Mouse (Mus musculus): Measurements from ENCODE around the gene Cenpo. TPM values are rescaled to one million over a fixed set of nuclear protein-coding genes. Genes with fewer than 3 reads are reported as not detected.
"Not testable (repeated sequence)": the region's sequence is repeated elsewhere in the genome, so short reads cannot be mapped to it uniquely, and the experiment has no call there.

The Cenpo gene
- total and polyA plus RNA-seq, 2 experiments from 2014 or later, result 5.2 to 5.7 TPM

DNA sequence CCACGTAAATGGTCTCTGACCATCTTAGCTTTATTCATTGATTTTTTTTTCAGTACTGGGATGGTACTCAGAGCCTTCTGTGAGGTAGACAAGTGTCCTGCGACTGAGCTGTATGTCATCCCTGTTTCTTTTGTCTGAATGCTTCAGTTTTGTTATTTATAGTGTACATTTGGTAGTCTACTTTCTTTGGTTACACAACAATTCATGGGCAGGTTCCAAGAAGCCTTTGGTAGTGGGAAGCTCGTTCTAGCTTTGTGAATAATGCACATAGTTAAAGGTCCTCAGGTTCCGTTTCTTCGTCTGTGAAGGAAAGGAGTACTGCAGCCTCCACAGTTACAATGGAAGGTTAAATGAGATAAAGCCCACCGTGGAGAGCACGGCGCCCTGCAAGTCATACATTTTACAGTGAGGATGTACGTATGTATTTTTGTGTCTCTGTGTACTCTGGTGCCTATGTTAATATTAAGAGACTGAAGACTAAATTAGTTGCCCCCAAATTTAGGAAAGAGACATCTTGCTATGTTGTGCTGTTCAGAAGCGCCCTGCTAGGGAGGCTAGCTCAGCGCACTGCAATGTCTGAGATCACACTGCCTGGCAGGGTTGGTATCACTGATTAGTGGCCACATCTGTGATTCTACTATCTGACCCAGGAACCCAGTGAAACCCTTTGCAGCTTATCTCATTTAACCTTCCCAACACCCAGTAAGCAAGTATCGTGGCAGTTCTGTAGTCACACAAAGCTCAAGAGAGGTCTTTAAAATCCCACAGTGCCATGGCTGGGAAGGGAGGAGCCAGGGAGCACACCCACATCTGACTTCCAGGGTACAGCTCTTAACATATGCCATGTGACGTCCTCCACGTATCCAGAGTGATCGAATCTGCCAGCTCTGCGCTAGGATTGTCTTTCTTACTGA, 18.9 kb upstream of the Cenpo start:
- Histone ChIP-seq H3K27me3 (ENCODE audit: insufficient read depth, low read length) (no peaks in the 10 kb centered on the region), H3K4me1 (ENCODE audit: insufficient read depth, low read length) (no peaks in the 10 kb centered on the region), H3K9me3 (ENCODE audit: low read length) (no peaks in the 10 kb centered on the region), H3K27ac (no peak overlapping the region), H3K4me3 (ENCODE audit: low read length) (no peak overlapping the region), H3K9ac (replicated peaks; ENCODE audit: low read length) (no peak overlapping the region), H3K4me2 (ENCODE audit: low read depth, low read length) (no peak overlapping the region), H3K36me3 (ENCODE audit: insufficient read depth, low read length) (peaks cover 29% of the 10 kb centered on the region)
- no peak for TF ChIP-seq CTCF (IDR thresholded peaks at IDR 0.05; ENCODE audit: low read depth)
- ATAC-seq (no peak), DNase-seq (ENCODE audit: low spot score) (no peak)
- WGBS, result 91% methylated on average over 16 of the region's 16 CpGs

DNA sequence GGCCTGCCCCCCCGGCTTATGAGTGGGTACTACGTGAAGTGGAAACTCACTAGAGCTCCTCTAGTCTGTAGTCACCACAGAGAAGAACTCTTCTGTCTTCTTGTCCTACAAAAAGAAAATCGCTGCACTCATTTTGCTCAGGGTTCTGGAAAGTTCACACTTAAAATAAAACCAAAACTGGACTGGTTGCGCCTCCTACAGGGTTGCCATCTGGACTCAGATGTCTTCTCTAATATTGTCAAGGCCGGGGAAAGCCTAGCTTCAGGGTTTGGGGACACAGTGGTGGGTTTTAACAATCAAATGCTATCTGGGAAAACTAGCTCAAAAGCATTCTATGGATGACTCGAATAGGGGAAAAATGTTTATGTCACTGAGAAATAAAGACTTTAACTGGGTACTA, 15.7 kb upstream of the Cenpo start:
- ATAC-seq (no peak), DNase-seq (ENCODE audit: low spot score) (peak; percentile 4)
- Histone ChIP-seq H3K4me1 (ENCODE audit: insufficient read depth, low read length) (no peaks in the 10 kb centered on the region), H3K4me2 (ENCODE audit: low read depth, low read length) (no peak overlapping the region), H3K36me3 (ENCODE audit: insufficient read depth, low read length) (peaks cover 31% of the 10 kb centered on the region), H3K27me3 (ENCODE audit: insufficient read depth, low read length) (no peaks in the 10 kb centered on the region), H3K9me3 (ENCODE audit: low read length) (no peaks in the 10 kb centered on the region), H3K9ac (replicated peaks; ENCODE audit: low read length) (no peak overlapping the region), H3K27ac (no peak overlapping the region), H3K4me3 (ENCODE audit: low read length) (no peak overlapping the region)
- 77% methylated on average over 6 of the region's 6 CpGs for WGBS
- no peak for TF ChIP-seq CTCF (IDR thresholded peaks at IDR 0.05; ENCODE audit: low read depth)

DNA sequence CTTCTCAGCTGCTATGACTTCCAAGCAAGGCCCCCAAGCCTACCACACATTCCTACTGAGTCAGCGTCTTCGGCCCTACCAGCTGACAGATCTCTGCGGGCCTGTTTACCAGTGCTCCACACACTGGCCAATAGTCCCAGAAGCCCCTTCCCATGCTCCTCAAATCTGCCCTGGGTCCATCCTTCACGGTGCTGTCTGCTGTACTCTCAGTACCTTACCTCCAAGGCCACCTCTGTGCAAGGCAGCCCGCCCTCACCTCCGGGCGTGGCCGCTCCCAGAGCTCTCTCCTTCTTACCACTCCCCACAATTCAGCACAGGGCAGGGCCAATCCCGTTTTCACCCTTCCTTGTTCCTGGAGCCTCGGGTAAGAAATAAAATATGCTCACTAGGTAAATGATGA, 11.6 kb upstream of the Cenpo start:
- Histone ChIP-seq H3K27me3 (ENCODE audit: insufficient read depth, low read length) (no peaks in the 10 kb centered on the region), H3K36me3 (ENCODE audit: insufficient read depth, low read length) (peaks cover 9% of the 10 kb centered on the region; the same call in 1 of the 2 replicates), H3K4me3 (ENCODE audit: low read length) (no peak overlapping the region), H3K4me2 (ENCODE audit: low read depth, low read length) (no peak overlapping the region), H3K9me3 (ENCODE audit: low read length) (no peaks in the 10 kb centered on the region), H3K27ac (no peak overlapping the region), H3K9ac (replicated peaks; ENCODE audit: low read length) (no peak overlapping the region), H3K4me1 (ENCODE audit: insufficient read depth, low read length) (no peaks in the 10 kb centered on the region)
- 90% methylated on average over 10 of the region's 10 CpGs for WGBS
- DNase-seq (ENCODE audit: low spot score) (no peak), ATAC-seq (peak; percentile 58; the same call in 1 of the 2 replicates)
- no peak for TF ChIP-seq CTCF (IDR thresholded peaks at IDR 0.05; ENCODE audit: low read depth)

DNA sequence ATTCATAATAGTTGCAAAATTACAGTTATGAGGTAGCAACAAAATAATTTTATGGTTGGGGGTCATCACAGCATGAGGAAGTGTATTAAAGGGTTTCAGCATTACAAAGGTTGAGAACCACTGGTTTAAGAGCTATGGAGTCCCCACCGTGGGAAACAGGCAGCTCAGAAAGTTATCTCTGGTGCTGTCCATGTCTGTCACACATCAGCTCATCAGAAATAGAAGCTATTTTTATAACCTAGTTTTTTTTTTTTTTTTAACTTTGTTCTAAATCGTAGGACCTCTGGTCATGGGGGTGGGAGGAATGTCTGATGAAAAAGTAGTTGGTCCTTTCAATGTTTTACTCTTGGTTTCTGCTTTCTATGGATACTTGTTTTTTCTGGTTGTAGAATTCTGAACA, 9.7 kb upstream of the Cenpo start:
- WGBS, result 72% methylated on average over 2 of the region's 2 CpGs
- no peak for DNase-seq (ENCODE audit: low spot score)
- no peaks in the 10 kb centered on the region for H3K4me1 ChIP-seq (ENCODE audit: insufficient read depth, low read length)
- H3K36me3 ChIP-seq (ENCODE audit: insufficient read depth, low read length), result peaks cover 8% of the 10 kb centered on the region; the same call in 1 of the 2 replicates
- no peak overlapping the region for H3K9ac ChIP-seq (replicated peaks; ENCODE audit: low read length)
- no peak overlapping the region for H3K27ac ChIP-seq
- TF ChIP-seq CTCF (IDR thresholded peaks at IDR 0.05; ENCODE audit: low read depth), result no peak
- H3K4me3 ChIP-seq (ENCODE audit: low read length), result no peak overlapping the region
- no peaks in the 10 kb centered on the region for H3K27me3 ChIP-seq (ENCODE audit: insufficient read depth, low read length)
- H3K9me3 ChIP-seq (ENCODE audit: low read length), result no peaks in the 10 kb centered on the region
- ATAC-seq, result no peak
- no peak overlapping the region for H3K4me2 ChIP-seq (ENCODE audit: low read depth, low read length)

DNA sequence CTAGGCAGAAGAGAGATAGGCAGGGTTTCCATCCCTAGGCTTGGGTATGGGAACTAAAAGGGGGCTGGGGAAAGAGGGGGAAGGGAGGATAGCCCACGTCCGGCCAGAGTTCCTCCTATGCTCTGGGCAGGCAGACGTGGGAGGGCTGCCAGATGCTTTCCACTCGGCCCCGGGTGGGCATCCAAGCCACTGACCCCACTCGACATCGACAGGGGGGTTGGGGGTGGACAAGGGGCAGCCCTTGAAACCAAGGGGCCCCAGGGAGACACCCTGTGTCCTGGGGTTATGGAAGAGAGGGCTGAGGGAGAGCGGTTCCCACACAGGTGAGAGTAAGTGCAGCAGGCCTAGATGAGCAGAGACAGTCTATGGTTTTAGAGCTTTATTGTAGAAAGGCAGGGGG, 6.2 kb upstream of the Cenpo start:
- not testable (repeated sequence) for ATAC-seq; DNase-seq (ENCODE audit: low spot score); H3K4me2 ChIP-seq (ENCODE audit: low read depth, low read length); H3K27ac ChIP-seq; H3K27me3 ChIP-seq (ENCODE audit: insufficient read depth, low read length); H3K9me3 ChIP-seq (ENCODE audit: low read length); H3K4me3 ChIP-seq (ENCODE audit: low read length); H3K4me1 ChIP-seq (ENCODE audit: insufficient read depth, low read length); H3K9ac ChIP-seq (replicated peaks; ENCODE audit: low read length); H3K36me3 ChIP-seq (ENCODE audit: insufficient read depth, low read length)
- WGBS, result 58% methylated on average over 8 of the region's 8 CpGs

DNA sequence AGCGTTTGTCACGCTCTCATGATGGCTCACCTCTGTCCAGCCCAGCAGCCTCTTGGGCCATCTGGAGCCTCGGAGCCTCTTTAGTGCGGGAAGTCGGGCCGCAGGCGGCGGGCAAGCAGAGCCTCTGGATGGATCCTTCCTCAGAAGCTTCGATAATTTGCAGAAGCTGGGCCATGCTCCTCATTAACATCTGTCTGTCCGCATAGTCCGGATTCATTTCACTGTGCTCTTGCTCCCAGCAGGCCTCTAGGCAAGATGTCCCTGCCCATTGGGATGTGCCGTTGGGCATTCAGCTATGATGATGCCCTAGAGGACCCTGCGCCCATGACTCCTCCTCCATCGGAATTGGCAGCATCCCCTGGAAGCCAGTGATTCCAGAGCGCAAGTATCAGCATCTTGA, 3.4 kb upstream of the Cenpo start:
- no peak overlapping the region for H3K9ac ChIP-seq (replicated peaks; ENCODE audit: low read length)

DNA sequence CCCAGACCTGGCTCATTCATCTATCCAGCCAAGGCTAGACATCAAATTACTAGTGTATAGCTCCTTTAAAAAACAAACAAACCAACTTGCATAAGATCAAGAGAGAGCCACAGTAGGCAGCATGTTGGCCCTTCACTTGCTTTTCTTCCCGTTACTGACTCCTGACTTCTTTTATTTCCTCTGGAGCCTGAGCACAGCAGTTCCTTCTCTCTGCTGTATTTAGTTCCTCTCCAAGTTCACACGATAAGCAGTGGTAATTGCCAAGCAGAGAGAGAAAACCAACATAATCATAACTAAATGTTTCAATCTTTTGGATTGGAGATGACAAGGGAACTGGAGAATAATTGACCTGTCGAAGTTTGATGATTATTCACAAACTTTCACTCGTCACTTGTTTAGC, 1.3 kb downstream of the Cenpo start:
- Histone ChIP-seq H3K27ac (no peak overlapping the region), H3K9me3 (ENCODE audit: low read length) (no peaks in the 10 kb centered on the region), H3K4me2 (ENCODE audit: low read depth, low read length) (peak overlapping the region; percentile 84), H3K9ac (replicated peaks; ENCODE audit: low read length) (no peak overlapping the region; the same call in 1 of the 2 replicates), H3K4me1 (ENCODE audit: insufficient read depth, low read length) (0 out of 2 replicates have a peak, but pooled peaks cover 4% of the 10 kb centered on the region), H3K27me3 (ENCODE audit: insufficient read depth, low read length) (no peaks in the 10 kb centered on the region), H3K4me3 (ENCODE audit: low read length) (peak overlapping the region; percentile 69), H3K36me3 (ENCODE audit: insufficient read depth, low read length) (no peaks in the 10 kb centered on the region)
- no peak for TF ChIP-seq CTCF (IDR thresholded peaks at IDR 0.05; ENCODE audit: low read depth)
- no peak for DNase-seq (ENCODE audit: low spot score)
- WGBS, result 50% methylated on average over 4 of the region's 4 CpGs
- ATAC-seq, result no peak

More for the DNA sequence above, 3.4 kb upstream of the Cenpo start:
- no peak overlapping the region for H3K27ac ChIP-seq
- H3K9me3 ChIP-seq (ENCODE audit: low read length), result no peaks in the 10 kb centered on the region
- no peak for DNase-seq (ENCODE audit: low spot score)
- H3K4me1 ChIP-seq (ENCODE audit: insufficient read depth, low read length), result 0 out of 2 replicates have a peak, but pooled peaks cover 4% of the 10 kb centered on the region
- no peak for TF ChIP-seq CTCF (IDR thresholded peaks at IDR 0.05; ENCODE audit: low read depth)
- 96% methylated on average over 15 of the region's 15 CpGs for WGBS
- no peaks in the 10 kb centered on the region for H3K27me3 ChIP-seq (ENCODE audit: insufficient read depth, low read length)
- no peak overlapping the region for H3K4me2 ChIP-seq (ENCODE audit: low read depth, low read length)
- no peaks in the 10 kb centered on the region for H3K36me3 ChIP-seq (ENCODE audit: insufficient read depth, low read length)
- ATAC-seq, result no peak
- H3K4me3 ChIP-seq (ENCODE audit: low read length), result no peak overlapping the region

Data from hindbrain, postnatal 0 days (tissue).